Mouse (Mus musculus) testis, adult 2 months (tissue): ENCODE data around the gene B3galt4. TPM values are rescaled to one million over a fixed set of nuclear protein-coding genes. Genes with fewer than 3 reads are reported as not detected.

ENCODE experiments used
- H3K27ac ChIP-seq: fragments of 200-500 bp; 2 replicates; pipeline ENCODE4 v1.5.1; 2012; ENCODE audit warnings: low read depth, low read length; ENCODE audit not compliant: control insufficient read depth, insufficient read depth
- H3K27me3 ChIP-seq: fragments of 200-500 bp; 2 replicates; pipeline ENCODE4 v1.6.1; 2012; ENCODE audit warnings: mild to moderate bottlenecking, low read length, moderate library complexity; ENCODE audit not compliant: control insufficient read depth, insufficient read depth
- H3K36me3 ChIP-seq: fragments of 200-500 bp; 2 replicates; pipeline ENCODE4 v1.6.1; 2012; ENCODE audit warnings: mild to moderate bottlenecking, low read length; ENCODE audit not compliant: control insufficient read depth, insufficient read depth
- H3K4me1 ChIP-seq: fragments of 200-500 bp; 2 replicates; pipeline ENCODE4 v1.6.1; 2012; ENCODE audit warnings: low read length; ENCODE audit not compliant: control insufficient read depth, insufficient read depth
- H3K4me3 ChIP-seq: fragments of 200-500 bp; 2 replicates; pipeline ENCODE4 v1.5.1; 2012; ENCODE audit warnings: low read depth, mild to moderate bottlenecking, low read length, moderate library complexity, mixed read lengths; ENCODE audit not compliant: control insufficient read depth
- CTCF ChIP-seq: fragments of 200-500 bp; IDR thresholded peaks from 2 replicates; pipeline ENCODE4 v1.5.1; 2012; ENCODE audit warnings: low read depth, mild to moderate bottlenecking, inconsistent platforms, low read length, moderate library complexity; ENCODE audit not compliant: control insufficient read depth, insufficient read depth, insufficient replicate concordance
- POLR2A ChIP-seq: fragments of 200-500 bp; IDR thresholded peaks from 2 replicates; pipeline ENCODE4 v1.6.1; 2012; ENCODE audit warnings: low read depth, mild to moderate bottlenecking, inconsistent platforms, low read length, moderate library complexity; ENCODE audit not compliant: control insufficient read depth
- polyA plus RNA-seq: library from polyadenylated mRNA; depleted of rRNA; stranded (reverse); fragments of >200 nt; gene quantifications from 2 replicates; pipeline ENCODE4 v1.2.3, GENCODE M21; 2012

Gene B3galt4
- polyA plus RNA-seq, 1 experiment, result 9.1 TPM

GRCm38 (mm10) chr17:33965082-33965845 is 14.0 kb upstream of the B3galt4 start:
- H3K27me3 ChIP-seq, result no peaks in the 10 kb centered on the region
- no peak overlapping the region for H3K27ac ChIP-seq
- no peak overlapping the region for H3K4me3 ChIP-seq
- no peaks in the 10 kb centered on the region for H3K36me3 ChIP-seq
- no peaks in the 10 kb centered on the region; the same call in none of the 2 replicates for H3K4me1 ChIP-seq
- TF ChIP-seq CTCF (no peak), POLR2A (no peak)

- Histone ChIP-seq H3K4me1 (no peaks in the 10 kb centered on the region), H3K4me3 (no peak overlapping the region), H3K27me3 (no peaks in the 10 kb centered on the region), H3K36me3 (no peaks in the 10 kb centered on the region; the same call in none of the 2 replicates), H3K27ac (no peak overlapping the region)
- TF ChIP-seq CTCF (no peak), POLR2A (no peak)
Measured at GRCm38 (mm10) chr17:33962876-33963275, 11.6 kb upstream of the B3galt4 start.

- H3K36me3 ChIP-seq, result no peaks in the 10 kb centered on the region; the same call in none of the 2 replicates
- H3K27ac ChIP-seq, result no peak overlapping the region
- H3K4me3 ChIP-seq, result no peak overlapping the region
- TF ChIP-seq CTCF (no peak), POLR2A (no peak)
- H3K4me1 ChIP-seq, result peaks cover 3% of the 10 kb centered on the region
- no peaks in the 10 kb centered on the region for H3K27me3 ChIP-seq
Measured at GRCm38 (mm10) chr17:33959948-33960347, 8.7 kb upstream of the B3galt4 start.

GRCm38 (mm10) chr17:33959135-33959534 is 7.8 kb upstream of the B3galt4 start:
- TF ChIP-seq CTCF (no peak), POLR2A (no peak)
- Histone ChIP-seq H3K4me1 (peaks cover 5% of the 10 kb centered on the region), H3K4me3 (no peak overlapping the region), H3K36me3 (no peaks in the 10 kb centered on the region; the same call in none of the 2 replicates), H3K27me3 (no peaks in the 10 kb centered on the region), H3K27ac (no peak overlapping the region)

- Histone ChIP-seq H3K27ac (no peak overlapping the region), H3K4me1 (peaks cover 5% of the 10 kb centered on the region), H3K36me3 (no peaks in the 10 kb centered on the region; the same call in none of the 2 replicates), H3K27me3 (no peaks in the 10 kb centered on the region), H3K4me3 (no peak overlapping the region)
- TF ChIP-seq POLR2A, result no peak
- TF ChIP-seq CTCF, result no peak
Measured at GRCm38 (mm10) chr17:33958451-33958850, 7.2 kb upstream of the B3galt4 start.

- H3K4me1 ChIP-seq, result peaks cover 5% of the 10 kb centered on the region
- TF ChIP-seq POLR2A (no peak), CTCF (no peak)
- H3K27ac ChIP-seq, result no peak overlapping the region
- H3K4me3 ChIP-seq, result no peak overlapping the region
- no peaks in the 10 kb centered on the region; the same call in none of the 2 replicates for H3K36me3 ChIP-seq
- no peaks in the 10 kb centered on the region for H3K27me3 ChIP-seq
Measured at GRCm38 (mm10) chr17:33957493-33957892, 6.2 kb upstream of the B3galt4 start.

- Histone ChIP-seq H3K36me3 (no peaks in the 10 kb centered on the region; the same call in none of the 2 replicates), H3K27me3 (no peaks in the 10 kb centered on the region), H3K27ac (peak overlapping the region; percentile 95), H3K4me3 (peak overlapping the region; percentile 99), H3K4me1 (peaks cover 12% of the 10 kb centered on the region)
- TF ChIP-seq CTCF, result no peak
- no peak for TF ChIP-seq POLR2A
Measured at GRCm38 (mm10) chr17:33956336-33956735, 5.0 kb upstream of the B3galt4 start.
